Mouse (Mus musculus) cerebellum, adult 2 months (tissue): ENCODE results near the gene Ccr3.
"Not testable (repeated sequence)": the region's sequence is repeated elsewhere in the genome, so short reads cannot be mapped to it uniquely, and the experiment has no call there.

ENCODE experiments used
- CTCF ChIP-seq: fragments of 200-500 bp; IDR thresholded peaks from 2 replicates; pipeline ENCODE4 v1.5.1; 2011; ENCODE audit warnings: low read depth, mild to moderate bottlenecking, control low read depth, low read length, moderate library complexity, borderline replicate concordance; ENCODE audit not compliant: insufficient read depth
- POLR2A ChIP-seq: fragments of 200-500 bp; IDR thresholded peaks from 2 replicates; pipeline ENCODE4 v1.6.1; 2011; ENCODE audit warnings: low read length, control low read depth, borderline replicate concordance; ENCODE audit not compliant: insufficient read depth

- TF ChIP-seq POLR2A, CTCF: not testable (repeated sequence)
These were observed 58.7 kb downstream of the Ccr3 start for GRCm38 (mm10) chr9:124080471-124080870.
